Mouse (Mus musculus): ENCODE measurements around the gene Tpra1. TPM values are rescaled to one million over a fixed set of nuclear protein-coding genes. Genes with fewer than 3 reads are reported as not detected.

The Tpra1 gene
- polyA plus RNA-seq (2012; ENCODE audit: insufficient read depth, insufficient read length, missing spikeins), result 15.5 and 17.5 TPM in 2 replicates

GRCm38 (mm10) chr6:88901947-88902820 is at the start of gene Tpra1:
Gene Tpra1 (plus strand): TSS chr6:88902251.
- H3K4me1 ChIP-seq (ENCODE audit: control insufficient read depth, insufficient read depth, insufficient read length, low read length), result peaks cover 32% of the 10 kb centered on the region
- peak within 1 kb of the TSS; percentile 85 for H3K4me3 ChIP-seq (ENCODE audit: insufficient read depth, low read depth, low read length)

GRCm38 (mm10) chr6:88854509-88854908 is 47.5 kb upstream of the Tpra1 start:
- no peaks in the 10 kb centered on the region for H3K4me1 ChIP-seq (ENCODE audit: control insufficient read depth, insufficient read depth, insufficient read length, low read length)
- no peak overlapping the region for H3K27ac ChIP-seq (replicated peaks; ENCODE audit: low read depth, low read length)
- H3K4me3 ChIP-seq (ENCODE audit: insufficient read depth, low read depth, low read length), result no peak overlapping the region

More at GRCm38 (mm10) chr6:88901947-88902820, at the start of gene Tpra1:
- H3K27ac ChIP-seq (replicated peaks; ENCODE audit: low read depth, low read length), result peak within 1 kb of the TSS; percentile 83

GRCm38 (mm10) chr6:88855636-88856035 is 46.4 kb upstream of the Tpra1 start:
- no peak overlapping the region for H3K27ac ChIP-seq (replicated peaks; ENCODE audit: low read depth, low read length)
- no peaks in the 10 kb centered on the region for H3K4me1 ChIP-seq (ENCODE audit: control insufficient read depth, insufficient read depth, insufficient read length, low read length)
- no peak overlapping the region for H3K4me3 ChIP-seq (ENCODE audit: insufficient read depth, low read depth, low read length)

- no peaks in the 10 kb centered on the region for H3K4me1 ChIP-seq (ENCODE audit: control insufficient read depth, insufficient read depth, insufficient read length, low read length)
- H3K4me3 ChIP-seq (ENCODE audit: insufficient read depth, low read depth, low read length), result no peak overlapping the region
- H3K27ac ChIP-seq (replicated peaks; ENCODE audit: low read depth, low read length), result no peak overlapping the region
Measured at GRCm38 (mm10) chr6:88857249-88857648, 44.8 kb upstream of the Tpra1 start.

- Histone ChIP-seq H3K27ac (replicated peaks; ENCODE audit: low read depth, low read length) (no peak overlapping the region), H3K4me3 (ENCODE audit: insufficient read depth, low read depth, low read length) (no peak overlapping the region), H3K4me1 (ENCODE audit: control insufficient read depth, insufficient read depth, insufficient read length, low read length) (no peaks in the 10 kb centered on the region)
Measured at GRCm38 (mm10) chr6:88857830-88858229, 44.2 kb upstream of the Tpra1 start.

- no peaks in the 10 kb centered on the region for H3K4me1 ChIP-seq (ENCODE audit: control insufficient read depth, insufficient read depth, insufficient read length, low read length)
- no peak overlapping the region for H3K27ac ChIP-seq (replicated peaks; ENCODE audit: low read depth, low read length)
- H3K4me3 ChIP-seq (ENCODE audit: insufficient read depth, low read depth, low read length), result no peak overlapping the region
Measured at GRCm38 (mm10) chr6:88858341-88858740, 43.7 kb upstream of the Tpra1 start.

- Histone ChIP-seq H3K4me1 (ENCODE audit: control insufficient read depth, insufficient read depth, insufficient read length, low read length) (no peaks in the 10 kb centered on the region), H3K27ac (replicated peaks; ENCODE audit: low read depth, low read length) (no peak overlapping the region), H3K4me3 (ENCODE audit: insufficient read depth, low read depth, low read length) (no peak overlapping the region)
Measured at GRCm38 (mm10) chr6:88860914-88861313, 41.1 kb upstream of the Tpra1 start.

GRCm38 (mm10) chr6:88865704-88866103 is 36.3 kb upstream of the Tpra1 start:
- Histone ChIP-seq H3K4me1 (ENCODE audit: control insufficient read depth, insufficient read depth, insufficient read length, low read length) (no peaks in the 10 kb centered on the region), H3K4me3 (ENCODE audit: insufficient read depth, low read depth, low read length) (no peak overlapping the region), H3K27ac (replicated peaks; ENCODE audit: low read depth, low read length) (no peak overlapping the region)

GRCm38 (mm10) chr6:88869459-88869858 is 32.6 kb upstream of the Tpra1 start:
- Histone ChIP-seq H3K27ac (replicated peaks; ENCODE audit: low read depth, low read length) (no peak overlapping the region), H3K4me1 (ENCODE audit: control insufficient read depth, insufficient read depth, insufficient read length, low read length) (no peaks in the 10 kb centered on the region), H3K4me3 (ENCODE audit: insufficient read depth, low read depth, low read length) (no peak overlapping the region)

GRCm38 (mm10) chr6:88870594-88870993 is 31.5 kb upstream of the Tpra1 start:
- H3K27ac ChIP-seq (replicated peaks; ENCODE audit: low read depth, low read length), result no peak overlapping the region
- H3K4me1 ChIP-seq (ENCODE audit: control insufficient read depth, insufficient read depth, insufficient read length, low read length), result no peaks in the 10 kb centered on the region; the same call in 1 of the 2 replicates
- no peak overlapping the region for H3K4me3 ChIP-seq (ENCODE audit: insufficient read depth, low read depth, low read length)

- Histone ChIP-seq H3K4me3 (ENCODE audit: insufficient read depth, low read depth, low read length) (no peak overlapping the region), H3K27ac (replicated peaks; ENCODE audit: low read depth, low read length) (no peak overlapping the region), H3K4me1 (ENCODE audit: control insufficient read depth, insufficient read depth, insufficient read length, low read length) (no peaks in the 10 kb centered on the region; the same call in 1 of the 2 replicates)
Measured at GRCm38 (mm10) chr6:88871546-88871945, 30.5 kb upstream of the Tpra1 start.

GRCm38 (mm10) chr6:88872811-88873210 is 29.2 kb upstream of the Tpra1 start:
- H3K4me1 ChIP-seq (ENCODE audit: control insufficient read depth, insufficient read depth, insufficient read length, low read length), result no peaks in the 10 kb centered on the region; the same call in 1 of the 2 replicates
- no peak overlapping the region for H3K27ac ChIP-seq (replicated peaks; ENCODE audit: low read depth, low read length)
- H3K4me3 ChIP-seq (ENCODE audit: insufficient read depth, low read depth, low read length), result no peak overlapping the region

- Histone ChIP-seq H3K4me1 (ENCODE audit: control insufficient read depth, insufficient read depth, insufficient read length, low read length) (no peaks in the 10 kb centered on the region; the same call in 1 of the 2 replicates), H3K4me3 (ENCODE audit: insufficient read depth, low read depth, low read length) (peak overlapping the region; percentile 53), H3K27ac (replicated peaks; ENCODE audit: low read depth, low read length) (no peak overlapping the region)
Measured at GRCm38 (mm10) chr6:88873965-88874867, 27.8 kb upstream of the Tpra1 start.

- Histone ChIP-seq H3K27ac (replicated peaks; ENCODE audit: low read depth, low read length) (no peak within 1 kb of the TSS), H3K4me3 (ENCODE audit: insufficient read depth, low read depth, low read length) (peak within 1 kb of the TSS; percentile 53), H3K4me1 (ENCODE audit: control insufficient read depth, insufficient read depth, insufficient read length, low read length) (no peaks in the 10 kb centered on the region; the same call in 1 of the 2 replicates)
Measured at GRCm38 (mm10) chr6:88874868-88875508, 27.1 kb upstream of the Tpra1 start, which contains the start of gene Podxl2. Gene Podxl2 (minus strand): TSS chr6:88875044.

Measured in brown adipose tissue, adult 24 weeks (tissue).